Mouse (Mus musculus): ENCODE data around the gene N4bp3.

DNA sequence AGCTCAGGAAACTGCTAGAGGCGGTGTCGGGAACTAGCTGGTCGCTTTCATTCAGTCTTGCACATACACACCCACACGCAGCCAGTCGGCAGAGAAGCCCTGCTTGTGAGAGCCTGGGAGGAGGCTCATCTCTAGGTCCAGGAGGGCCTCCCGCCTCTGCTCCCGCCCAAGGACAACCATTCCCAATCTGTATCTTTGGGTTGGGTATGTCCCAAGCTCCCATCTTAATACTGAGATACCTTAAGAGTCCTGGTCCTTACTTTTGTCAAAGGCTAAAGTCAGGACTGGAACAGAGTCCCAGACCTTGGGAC lies 798 bp downstream of the N4bp3 start:
- TF ChIP-seq HCFC1 (IDR thresholded peaks at IDR 0.05; ENCODE audit: borderline replicate concordance, insufficient read depth, low read length) (no peak), ZNF384 (IDR thresholded peaks at IDR 0.05; ENCODE audit: low read depth, low read length) (no peak)

Measured in ES-E14 (cell line).